Mouse (Mus musculus) kidney, adult 11 months (tissue): ENCODE data around the gene Zswim8.
A peak's percentile ranks its signal among the peaks of the same experiment; 100 is the strongest.

ENCODE experiments used
- DNase-seq: peaks from one replicate; pipeline ENCODE4 v3.0.0; 2022

Gene Zswim8

GRCm38 (mm10) chr14:20707201-20708190 lies at the start of gene Zswim8:
TSS of gene Zswim8 (plus strand) at chr14:20707552.
- peak; percentile 91 for DNase-seq

- DNase-seq, result no peak
These were observed 49.0 kb upstream of the Zswim8 start for GRCm38 (mm10) chr14:20658326-20658725.

GRCm38 (mm10) chr14:20658902-20659301 lies 48.5 kb upstream of the Zswim8 start:
- no peak for DNase-seq

GRCm38 (mm10) chr14:20659687-20660086 lies 47.7 kb upstream of the Zswim8 start:
- no peak for DNase-seq

GRCm38 (mm10) chr14:20660827-20661660 lies 46.3 kb upstream of the Zswim8 start:
- peak; percentile 95 for DNase-seq

GRCm38 (mm10) chr14:20661661-20662331 lies 45.6 kb upstream of the Zswim8 start:
- peak; percentile 65 for DNase-seq

- no peak for DNase-seq
These were observed 44.6 kb upstream of the Zswim8 start for GRCm38 (mm10) chr14:20662740-20663139.

GRCm38 (mm10) chr14:20663601-20664000 lies 43.8 kb upstream of the Zswim8 start:
- DNase-seq, result no peak

- no peak for DNase-seq
These were observed 42.9 kb upstream of the Zswim8 start for GRCm38 (mm10) chr14:20664436-20664835.

- DNase-seq, result no peak
These were observed 39.9 kb upstream of the Zswim8 start for GRCm38 (mm10) chr14:20667469-20667868.

GRCm38 (mm10) chr14:20668154-20668810 lies 39.1 kb upstream of the Zswim8 start, which contains the start of gene Synpo2l:
TSS of gene Synpo2l (minus strand) at chr14:20668354.
- DNase-seq, result peak; percentile 79

- DNase-seq, result peak; percentile 49
These were observed 34.4 kb upstream of the Zswim8 start for GRCm38 (mm10) chr14:20672990-20673389.

- peak; percentile 80 for DNase-seq
These were observed 33.7 kb upstream of the Zswim8 start for GRCm38 (mm10) chr14:20673735-20674063.

- peak; percentile 94 for DNase-seq
These were observed 33.1 kb upstream of the Zswim8 start, which contains the start of gene Sec24c for GRCm38 (mm10) chr14:20674064-20674833. TSS of gene Sec24c (plus strand) at chr14:20674308.

- DNase-seq, result no peak
These were observed 29.4 kb upstream of the Zswim8 start for GRCm38 (mm10) chr14:20677906-20678305.

- DNase-seq, result no peak
These were observed 25.6 kb upstream of the Zswim8 start for GRCm38 (mm10) chr14:20681742-20682141.

- DNase-seq, result peak; percentile 56
These were observed 24.9 kb upstream of the Zswim8 start for GRCm38 (mm10) chr14:20682498-20682897.

GRCm38 (mm10) chr14:20686576-20686975 lies 20.8 kb upstream of the Zswim8 start:
- DNase-seq, result no peak

- DNase-seq, result no peak
These were observed 18.3 kb upstream of the Zswim8 start for GRCm38 (mm10) chr14:20689009-20689408.

GRCm38 (mm10) chr14:20691772-20692171 lies 15.6 kb upstream of the Zswim8 start:
- no peak for DNase-seq

GRCm38 (mm10) chr14:20693589-20694101 lies 13.7 kb upstream of the Zswim8 start:
- no peak for DNase-seq
